25 mouse cellular contexts compared by ENCODE assay signal in genomic region chr8:71941776-71942175, GRCm38 (mm10). TPM values are rescaled to one million over a fixed set of nuclear protein-coding genes. Genes with fewer than 3 reads are reported as not detected.
DNase-seq lines count a peak whose midpoint lies in the region; ATAC-seq and TF ChIP-seq lines count a peak whose summit lies in the region.
"Had no signal": no experiment of that assay in that cellular context is flagged by ENCODE, and none has a peak within 500 bp of the region (broad histone marks: within the 10 kb centered on the region; RNA-seq: fewer than 3 reads in every experiment).

No protein-coding gene starts in this region.

- no peak overlapping the region for H3K27ac ChIP-seq in lung, postnatal 0 days (ENCODE audit: low read length)
- no peak overlapping the region for H3K27ac ChIP-seq in forebrain, embryonic 13.5 days
- H3K27ac ChIP-seq: embryonic facial prominence, embryonic 12.5 days; embryonic facial prominence, embryonic 15.5 days; forebrain, embryonic 15.5 days; heart, embryonic 13.5 days; hindbrain, embryonic 14.5 days; hindbrain, postnatal 0 days had no signal

- TF ChIP-seq CTCF in lung, postnatal 0 days (IDR thresholded peaks at IDR 0.05) = no peak

- no peak for TF ChIP-seq EP300 in lung, postnatal 0 days (IDR thresholded peaks at IDR 0.05)

- no peak overlapping the region for H3K9ac ChIP-seq in lung, postnatal 0 days (replicated peaks; ENCODE audit: low read depth)
- H3K9ac ChIP-seq in forebrain, embryonic 13.5 days = no peak overlapping the region
- H3K9ac ChIP-seq: embryonic facial prominence, embryonic 12.5 days; embryonic facial prominence, embryonic 15.5 days; forebrain, embryonic 15.5 days; heart, embryonic 13.5 days; hindbrain, embryonic 14.5 days had no signal

- no peaks in the 10 kb centered on the region for H3K27me3 ChIP-seq in lung, postnatal 0 days (replicated peaks; ENCODE audit: insufficient read depth, low read length)
- 0 out of 2 replicates have a peak, but pooled peaks cover 4% of the 10 kb centered on the region for H3K27me3 ChIP-seq in forebrain, embryonic 13.5 days
- H3K27me3 ChIP-seq: embryonic facial prominence, embryonic 12.5 days; forebrain, embryonic 15.5 days had no signal

- H3K4me3 ChIP-seq in lung, postnatal 0 days (ENCODE audit: low read depth, low read length) = no peak overlapping the region
- H3K4me3 ChIP-seq in forebrain, embryonic 13.5 days = no peak overlapping the region
- H3K4me3 ChIP-seq: embryonic facial prominence, embryonic 12.5 days; embryonic facial prominence, embryonic 15.5 days; forebrain, embryonic 15.5 days; heart, embryonic 13.5 days had no signal

- intact Hi-C loops in left cerebral cortex, postnatal 14 days (cut with DNase I) = no loop called here

- H3K4me1 ChIP-seq in lung, postnatal 0 days (ENCODE audit: insufficient read depth, low read depth, low read length) = no peaks in the 10 kb centered on the region
- H3K4me1 ChIP-seq in forebrain, embryonic 13.5 days = no peaks in the 10 kb centered on the region
- H3K4me1 ChIP-seq: embryonic facial prominence, embryonic 12.5 days; embryonic facial prominence, embryonic 15.5 days; forebrain, embryonic 15.5 days; heart, embryonic 13.5 days had no signal

- H3K9me3 ChIP-seq in lung, postnatal 0 days (ENCODE audit: low read length) = no peaks in the 10 kb centered on the region
- H3K9me3 ChIP-seq in forebrain, embryonic 13.5 days (replicated peaks) = no peaks in the 10 kb centered on the region
- H3K9me3 ChIP-seq: embryonic facial prominence, embryonic 12.5 days; embryonic facial prominence, embryonic 15.5 days; forebrain, embryonic 15.5 days; heart, embryonic 13.5 days had no signal

- peak; percentile 15 for DNase-seq in lung, postnatal 36 days
- DNase-seq in lung, postnatal 0 days (ENCODE audit: low spot score) = no peak
- DNase-seq in NIH3T3 (ENCODE audit: low read depth) = peak; percentile 32
- no peak for DNase-seq in left cerebral cortex, postnatal 14 days (ENCODE audit: low spot score in 2 of 2)
- DNase-seq in spleen, adult 18-20 months = no peak
- DNase-seq: adrenal gland, postnatal 10 days; adrenal gland, postnatal 36 days; cerebellum, adult 18-20 months; cerebellum, adult 9-10 months; cerebellum, postnatal 14 days; gastrocnemius, postnatal 10 days; gastrocnemius, postnatal 36 days; heart, adult 18-20 months; heart, postnatal 14 days; heart, postnatal 4 days had no signal

- H3K36me3 ChIP-seq in lung, postnatal 0 days (ENCODE audit: insufficient read depth, low read length) = no peaks in the 10 kb centered on the region
- H3K36me3 ChIP-seq in forebrain, embryonic 13.5 days (ENCODE audit: poor library complexity, severe bottlenecking) = no peaks in the 10 kb centered on the region
- H3K36me3 ChIP-seq: embryonic facial prominence, embryonic 12.5 days; embryonic facial prominence, embryonic 15.5 days; forebrain, embryonic 15.5 days; heart, embryonic 13.5 days had no signal

- 78% methylated on average over 1 of the region's 1 CpGs for WGBS in lung, postnatal 0 days
- 87% methylated on average over 1 of the region's 1 CpGs for WGBS in forebrain, embryonic 13.5 days

- H3K4me2 ChIP-seq in lung, postnatal 0 days (replicated peaks; ENCODE audit: low read depth, low read length) = no peak overlapping the region
- no peak overlapping the region for H3K4me2 ChIP-seq in forebrain, embryonic 13.5 days
- H3K4me2 ChIP-seq: embryonic facial prominence, embryonic 12.5 days; embryonic facial prominence, embryonic 15.5 days; forebrain, embryonic 15.5 days; heart, embryonic 13.5 days; hindbrain, embryonic 14.5 days had no signal

- no peak for ATAC-seq in lung, postnatal 0 days
- ATAC-seq in granulocyte monocyte progenitor cell, adult 5-6 weeks (replicated peaks; ENCODE audit: poor library complexity, severe bottlenecking) = peak; percentile 92
- ATAC-seq in forebrain, embryonic 13.5 days = no peak
- ATAC-seq: CD4-positive, CD25-positive, alpha-beta regulatory T cell, adult 4 months; forebrain, embryonic 15.5 days; hindbrain, postnatal 0 days; inflammation-experienced regulatory T-cells, adult 6 months had no signal

RNA-seq across cellular contexts. Expression of gene Zfp961, which starts 9.1 kb away (rescaled TPM):
- polyA plus RNA-seq in lung, postnatal 0 days (2015; fragmentation: Nextera tagmentation; extraction: Ambion mirVana) = 12.3 and 12.8 TPM in 2 replicates
- 34.4 and 35.7 TPM in 2 replicates for total RNA-seq in granulocyte monocyte progenitor cell, adult 5-6 weeks (2014; fragmentation: Nextera tagmentation)
- total RNA-seq in granulocyte monocyte progenitor cell, adult 5-6 weeks (2017) = 23.0 and 31.3 TPM in 2 replicates
- total RNA-seq in left cerebral cortex, postnatal 14 days (2021) = 10 to 100 TPM; 12.6 to 13.8 TPM
- polyA plus RNA-seq in forebrain, embryonic 13.5 days (2015; fragmentation: Nextera tagmentation; extraction: Ambion mirVana) = 23.3 and 24.0 TPM in 2 replicates

RNA-seq across cellular contexts. Expression of gene Zfp617, which starts 33.3 kb away (rescaled TPM):
- polyA plus RNA-seq in lung, postnatal 0 days (2015; fragmentation: Nextera tagmentation; extraction: Ambion mirVana) = 11.9 and 12.9 TPM in 2 replicates
- total RNA-seq in granulocyte monocyte progenitor cell, adult 5-6 weeks (2014; fragmentation: Nextera tagmentation) = 10.4 and 15.0 TPM in 2 replicates
- 11.2 and 12.1 TPM in 2 replicates for total RNA-seq in granulocyte monocyte progenitor cell, adult 5-6 weeks (2017)
- 10 to 100 TPM; 24.2 to 31.3 TPM for total RNA-seq in left cerebral cortex, postnatal 14 days (2021)
- 32.3 and 36.7 TPM in 2 replicates for polyA plus RNA-seq in forebrain, embryonic 13.5 days (2015; fragmentation: Nextera tagmentation; extraction: Ambion mirVana)

RNA-seq across cellular contexts. Expression of gene Zfp882, which starts 33.4 kb away (rescaled TPM):
- polyA plus RNA-seq in lung, postnatal 0 days (2015; fragmentation: Nextera tagmentation; extraction: Ambion mirVana) = 2.2 and 2.8 TPM in 2 replicates
- total RNA-seq in granulocyte monocyte progenitor cell, adult 5-6 weeks (2014; fragmentation: Nextera tagmentation) = 2.5 and 4.3 TPM in 2 replicates
- 6.1 and 6.6 TPM in 2 replicates for total RNA-seq in granulocyte monocyte progenitor cell, adult 5-6 weeks (2017)
- 10 to 100 TPM; 11.4 to 12.9 TPM for total RNA-seq in left cerebral cortex, postnatal 14 days (2021)
- 15.1 and 18.7 TPM in 2 replicates for polyA plus RNA-seq in forebrain, embryonic 13.5 days (2015; fragmentation: Nextera tagmentation; extraction: Ambion mirVana)

RNA-seq across cellular contexts. Expression of gene Zfp709, which starts 60.0 kb away (rescaled TPM):
- polyA plus RNA-seq in lung, postnatal 0 days (2015; fragmentation: Nextera tagmentation; extraction: Ambion mirVana) = 3.6 and 3.9 TPM in 2 replicates
- total RNA-seq in granulocyte monocyte progenitor cell, adult 5-6 weeks (2014; fragmentation: Nextera tagmentation) = 6.2 and 11.9 TPM in 2 replicates
- total RNA-seq in granulocyte monocyte progenitor cell, adult 5-6 weeks (2017) = 8.3 and 9.8 TPM in 2 replicates
- total RNA-seq in left cerebral cortex, postnatal 14 days (2021) = 10 to 100 TPM in 1 of 2 experiments, 1 to 10 TPM in 1; 9.8 to 11.4 TPM
- 5.7 and 6.2 TPM in 2 replicates for polyA plus RNA-seq in forebrain, embryonic 13.5 days (2015; fragmentation: Nextera tagmentation; extraction: Ambion mirVana)

Comparison
In these comparisons a context has a peak if more than half of its experiments do, and no peak if none do; other contexts are left out.
1. DNase-seq: peak in lung, postnatal 36 days (single experiment) and NIH3T3 (single experiment); none in lung, postnatal 0 days (single experiment), left cerebral cortex, postnatal 14 days (0 of 2) and spleen, adult 18-20 months (0 of 2).